Mouse (Mus musculus) olfactory bulb, adult 2 months (tissue): ENCODE data around the gene Dbndd1.

Experiments
- CTCF ChIP-seq: fragments of 200-500 bp; IDR thresholded peaks from 2 replicates; pipeline ENCODE4 v1.5.1; 2012; ENCODE audit warnings: low read depth, mild to moderate bottlenecking, low read length, moderate library complexity; ENCODE audit not compliant: insufficient read depth
- POLR2A ChIP-seq: fragments of 200-500 bp; IDR thresholded peaks from 2 replicates; pipeline ENCODE4 v1.6.1; 2012; ENCODE audit warnings: mild to moderate bottlenecking, low read depth, low read length, moderate library complexity; ENCODE audit not compliant: insufficient read depth

- TF ChIP-seq CTCF (no peak), POLR2A (no peak)
These were observed 10.6 kb downstream of the Dbndd1 start for GRCm38 (mm10) chr8:123504591-123505195.
